Mouse (Mus musculus) ovary, postnatal 36 days (tissue): ENCODE data around the gene Hist1h2bn.
"Not testable (repeated sequence)": the region's sequence is repeated elsewhere in the genome, so short reads cannot be mapped to it uniquely, and the experiment has no call there.

Experiments used
- DNase-seq: peaks from one replicate; pipeline ENCODE4 v3.0.0; 2022; ENCODE audit warnings: low spot score, mixed read lengths

Hist1h2bn gene

DNA sequence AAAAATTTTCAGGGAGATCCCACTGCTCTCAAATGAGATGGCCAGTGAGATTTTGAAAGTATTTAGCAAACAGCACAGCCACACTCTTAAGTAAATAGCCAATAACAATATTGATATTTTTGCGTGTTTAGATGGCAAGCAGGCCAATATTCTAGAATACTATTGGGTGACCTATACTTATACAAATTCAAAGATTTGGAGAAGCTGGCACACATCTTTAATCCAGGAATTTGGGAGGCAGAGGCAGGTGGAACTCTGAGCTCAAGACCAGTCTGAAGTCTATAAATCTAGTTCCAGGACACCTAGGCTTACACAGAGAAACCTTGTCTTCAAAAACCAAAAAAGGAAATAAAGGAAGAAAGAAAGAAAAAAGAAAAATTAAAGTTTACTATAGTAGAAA is 27.7 kb downstream of the Hist1h2bn start:
- DNase-seq, result no peak

DNA sequence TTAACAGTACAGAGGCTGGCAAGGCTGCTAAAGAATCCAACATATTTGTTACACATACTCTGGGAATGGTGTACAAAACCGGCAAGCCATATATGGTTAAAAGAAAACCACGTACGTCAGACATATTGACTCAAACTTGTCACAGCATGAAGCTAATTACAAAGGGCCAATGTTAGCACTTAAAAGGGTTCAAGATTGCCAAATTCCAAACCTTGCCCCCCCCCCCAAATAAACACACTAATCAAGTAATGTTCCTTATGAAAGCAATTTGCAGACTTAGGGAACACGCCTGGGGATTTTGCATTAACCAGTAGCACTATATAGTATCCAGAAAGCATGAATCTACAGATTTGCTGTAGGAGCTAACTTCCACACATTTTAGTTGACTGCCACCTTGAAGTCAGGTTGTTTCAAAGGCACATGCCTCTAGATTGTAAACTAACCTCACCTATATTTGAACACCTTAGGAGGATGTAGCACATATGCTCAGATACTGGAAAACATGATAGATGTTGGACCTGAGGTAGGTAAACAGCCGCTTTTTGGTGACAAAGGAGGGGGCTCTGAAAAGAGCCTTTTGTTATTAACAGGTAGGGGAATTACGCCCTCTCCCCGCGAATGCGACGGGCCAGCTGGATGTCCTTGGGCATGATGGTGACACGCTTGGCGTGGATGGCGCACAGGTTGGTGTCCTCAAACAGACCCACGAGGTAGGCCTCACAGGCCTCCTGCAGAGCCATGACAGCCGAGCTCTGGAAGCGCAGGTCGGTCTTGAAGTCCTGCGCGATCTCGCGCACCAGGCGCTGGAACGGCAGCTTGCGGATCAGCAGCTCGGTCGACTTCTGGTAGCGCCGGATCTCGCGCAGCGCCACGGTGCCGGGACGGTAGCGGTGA is 28.7 kb downstream of the Hist1h2bn start:
- peak; percentile 15 for DNase-seq

DNA sequence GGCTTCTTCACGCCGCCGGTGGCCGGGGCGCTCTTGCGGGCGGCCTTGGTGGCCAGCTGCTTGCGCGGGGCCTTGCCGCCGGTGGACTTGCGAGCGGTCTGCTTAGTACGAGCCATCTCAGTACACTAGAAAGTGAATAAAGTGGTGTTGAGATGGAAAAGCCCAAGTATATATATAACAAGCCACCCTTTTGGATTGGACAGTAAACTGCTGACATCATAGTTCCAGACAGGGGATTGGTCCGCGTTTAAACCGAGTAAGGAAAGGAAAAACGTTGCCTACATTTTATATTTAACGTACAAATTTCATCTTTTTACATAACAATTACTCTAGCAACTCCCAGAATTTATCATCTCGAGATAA is 29.3 kb downstream of the Hist1h2bn start, which contains the start of gene Hist1h3i:
Hist1h3i (minus strand) TSS at position 116 of the 363 bp plus-strand sequence.
- peak; percentile 43 for DNase-seq

DNA sequence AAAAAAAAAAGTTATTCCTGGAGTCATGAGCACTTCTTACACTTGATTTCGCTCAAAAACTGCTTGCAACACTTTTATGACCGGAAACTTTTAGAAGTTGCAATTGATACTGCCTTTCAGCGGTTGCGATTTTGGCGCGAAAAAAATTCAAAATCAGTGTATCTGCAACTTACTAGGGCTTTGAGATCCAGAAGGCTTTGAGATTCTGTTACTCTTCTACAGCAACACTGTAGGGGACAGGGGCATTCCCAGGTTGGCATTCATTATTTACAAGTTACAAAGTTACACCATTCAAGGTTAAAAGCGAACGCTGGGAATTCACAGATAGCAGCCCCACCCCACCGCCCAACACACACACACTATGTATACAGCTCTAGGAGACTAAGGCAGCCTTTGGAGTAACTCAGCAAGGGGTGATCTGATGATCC is 29.8 kb downstream of the Hist1h2bn start:
- DNase-seq, result no peak

DNA sequence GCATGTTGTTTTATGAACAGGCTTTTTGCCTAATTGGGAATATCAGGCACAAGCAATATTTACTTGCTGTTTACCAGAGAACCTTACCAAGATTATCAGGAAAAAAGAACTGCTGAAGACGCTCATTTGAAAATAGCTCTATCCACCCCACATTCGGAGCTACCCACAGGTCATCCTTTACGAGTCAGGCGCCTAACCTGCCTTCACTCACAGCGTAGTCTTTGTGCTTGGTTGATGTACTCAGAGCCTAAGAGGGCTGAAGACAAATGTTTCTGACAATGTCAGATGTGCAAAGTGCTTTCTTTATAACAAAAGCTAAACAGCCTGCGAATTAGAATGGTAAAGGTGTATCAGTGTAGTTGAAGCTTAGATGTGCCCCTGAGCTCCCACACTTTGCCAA is 30.4 kb downstream of the Hist1h2bn start:
- DNase-seq, result no peak

DNA sequence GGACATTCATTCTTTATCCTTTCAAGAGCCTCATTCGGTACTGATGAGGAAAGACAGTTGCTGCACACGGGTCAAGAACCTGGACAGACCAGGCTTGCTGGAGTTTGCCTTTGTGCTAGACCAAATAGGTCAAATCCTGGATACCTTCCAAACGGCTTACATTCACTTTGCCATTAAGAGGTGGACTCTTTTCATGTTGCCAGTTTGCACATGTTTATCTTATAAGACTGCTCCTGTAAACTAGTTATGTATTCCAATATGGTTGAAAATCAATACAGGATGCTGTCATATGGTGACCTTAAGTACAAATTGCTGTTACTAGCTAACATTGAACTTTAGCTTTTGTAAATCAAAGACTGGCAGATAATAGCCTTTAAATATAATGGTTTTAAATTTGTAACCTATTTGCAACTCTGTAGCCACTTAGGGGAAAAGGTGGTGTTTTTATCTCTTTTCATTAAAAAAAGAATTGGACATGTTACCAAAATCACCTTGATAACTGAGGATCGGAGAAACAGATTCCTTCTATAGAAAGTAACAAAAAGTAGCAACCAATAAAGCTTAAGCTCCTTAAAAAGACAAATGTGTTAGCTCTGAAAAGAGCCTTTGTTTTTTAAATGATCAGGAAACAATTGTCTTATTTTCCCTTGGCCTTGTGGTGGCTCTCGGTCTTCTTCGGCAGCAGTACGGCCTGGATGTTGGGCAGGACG is 32.4 kb downstream of the Hist1h2bn start:
- no peak for DNase-seq

DNA sequence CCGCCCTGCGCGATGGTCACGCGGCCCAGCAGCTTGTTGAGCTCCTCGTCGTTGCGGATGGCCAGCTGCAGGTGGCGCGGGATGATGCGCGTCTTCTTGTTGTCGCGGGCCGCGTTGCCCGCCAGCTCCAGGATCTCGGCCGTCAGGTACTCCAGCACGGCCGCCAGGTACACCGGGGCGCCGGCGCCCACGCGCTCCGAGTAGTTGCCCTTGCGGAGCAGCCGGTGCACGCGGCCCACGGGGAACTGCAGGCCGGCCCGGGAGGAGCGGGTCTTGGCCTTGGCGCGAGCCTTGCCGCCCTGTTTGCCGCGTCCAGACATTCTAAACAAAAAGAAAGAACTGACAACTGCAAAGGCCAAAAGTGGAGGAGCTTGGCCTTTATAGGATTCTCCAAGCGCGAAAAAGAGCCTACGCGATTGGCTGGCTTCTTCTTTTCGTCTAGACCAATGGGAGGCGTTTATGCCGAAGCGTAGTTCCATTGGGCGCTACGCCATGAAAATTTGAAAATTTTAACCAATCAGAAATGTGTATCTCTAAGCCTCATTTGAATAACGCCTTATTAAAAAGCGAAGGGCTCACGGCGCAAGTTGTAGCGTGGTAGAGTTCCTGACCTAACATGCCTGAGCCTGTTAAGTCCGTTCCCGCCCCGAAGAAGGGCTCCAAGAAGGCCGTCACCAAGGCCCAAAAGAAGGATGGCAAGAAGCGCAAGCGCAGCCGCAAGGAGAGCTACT is 33.1 kb downstream of the Hist1h2bn start, which contains the start of the genes Hist1h2an and Hist1h2bp:
Hist1h2an (minus strand) TSS at position 320 of the 731 bp plus-strand sequence.
Hist1h2bp (plus strand) TSS at position 563 of the 731 bp plus-strand sequence.
- DNase-seq, result peak; percentile 75

DNA sequence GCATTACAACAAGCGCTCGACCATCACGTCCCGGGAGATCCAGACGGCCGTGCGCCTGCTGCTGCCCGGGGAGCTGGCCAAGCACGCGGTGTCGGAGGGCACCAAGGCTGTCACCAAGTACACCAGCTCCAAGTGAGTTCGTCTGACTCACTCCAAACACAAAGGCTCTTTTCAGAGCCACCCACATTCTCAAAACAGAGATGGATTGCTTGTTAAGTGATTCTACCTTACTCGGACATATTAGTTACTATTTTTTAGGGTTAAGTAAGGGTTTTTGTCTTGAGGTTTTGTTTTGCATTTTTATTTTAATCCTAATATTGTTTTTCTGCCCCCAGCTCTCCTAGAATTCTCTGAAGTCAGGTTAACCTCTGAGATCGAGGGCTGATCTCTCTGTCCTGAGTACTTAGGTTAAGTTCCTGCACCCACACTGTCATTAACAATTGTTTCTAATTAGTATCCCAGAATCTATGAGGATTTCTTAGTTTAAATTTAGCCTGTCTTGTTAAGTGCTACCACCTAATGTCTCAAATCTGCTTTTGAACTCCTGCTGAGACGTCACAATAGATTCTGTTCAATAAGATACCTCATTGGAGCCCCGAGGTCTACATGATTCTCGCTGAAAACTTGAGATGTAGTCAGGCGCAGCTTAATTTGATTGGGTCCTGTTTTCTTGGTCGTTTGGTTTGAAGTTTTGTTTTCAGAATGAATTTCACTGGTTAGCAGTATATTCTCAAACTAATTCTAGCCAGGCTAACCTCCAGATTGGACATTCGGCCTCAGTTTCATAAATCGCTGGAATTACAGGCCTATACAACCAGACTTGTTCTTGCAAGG is 34.1 kb downstream of the Hist1h2bn start:
- DNase-seq, result no peak

DNA sequence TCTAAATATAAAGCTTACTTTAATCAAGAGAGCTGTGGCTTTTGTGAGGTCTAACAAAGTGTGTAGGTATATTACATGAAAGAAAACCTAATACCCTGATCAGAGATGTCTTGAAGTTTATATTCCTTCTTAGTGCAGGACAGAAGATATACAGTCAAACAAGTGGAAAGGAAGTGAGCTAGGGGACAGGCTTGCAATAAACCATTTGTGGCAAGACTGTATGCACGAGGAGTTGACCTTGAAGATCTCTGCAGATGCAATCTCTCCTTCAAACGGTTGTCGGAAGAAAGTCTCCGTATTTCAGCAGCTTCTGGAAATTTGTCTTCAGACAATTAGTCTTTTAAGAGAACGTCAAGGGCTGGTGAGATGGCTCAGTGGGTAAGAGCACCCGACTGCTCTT is 36.0 kb downstream of the Hist1h2bn start:
- DNase-seq, result no peak

DNA sequence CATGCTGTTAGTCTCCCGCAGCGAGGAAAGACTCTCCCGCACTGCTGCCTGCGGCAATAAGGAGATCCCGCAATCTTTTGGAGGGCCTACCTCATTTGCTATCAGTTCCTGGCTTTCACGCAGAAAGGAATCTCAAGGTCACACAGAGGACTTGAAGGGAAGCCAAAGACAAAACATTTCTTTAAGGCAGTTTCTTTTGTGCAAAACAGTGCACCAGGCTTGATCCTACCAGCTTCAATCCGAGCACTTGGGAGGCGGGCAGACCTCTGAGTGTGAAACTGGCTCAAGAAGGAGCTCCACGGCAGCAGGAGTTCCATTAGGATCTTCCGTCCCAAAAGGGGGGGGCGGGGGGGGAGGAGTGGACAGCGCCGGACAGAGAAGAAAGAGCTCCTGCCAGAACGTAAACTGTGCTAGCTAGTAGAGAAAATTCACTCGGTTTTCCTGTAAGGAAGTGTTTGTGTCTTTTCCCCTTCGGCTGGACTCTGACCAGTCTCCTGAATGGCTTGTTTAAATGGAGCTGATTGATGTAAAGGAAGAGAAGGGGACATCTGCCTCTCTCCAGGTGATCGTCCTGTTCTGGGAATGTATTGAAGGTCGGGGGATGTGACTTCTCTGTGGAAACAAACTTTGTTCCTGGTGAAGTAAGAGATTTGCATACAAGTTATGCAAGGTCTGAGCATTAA is 36.8 kb downstream of the Hist1h2bn start:
- DNase-seq, result peak; percentile 22

DNA sequence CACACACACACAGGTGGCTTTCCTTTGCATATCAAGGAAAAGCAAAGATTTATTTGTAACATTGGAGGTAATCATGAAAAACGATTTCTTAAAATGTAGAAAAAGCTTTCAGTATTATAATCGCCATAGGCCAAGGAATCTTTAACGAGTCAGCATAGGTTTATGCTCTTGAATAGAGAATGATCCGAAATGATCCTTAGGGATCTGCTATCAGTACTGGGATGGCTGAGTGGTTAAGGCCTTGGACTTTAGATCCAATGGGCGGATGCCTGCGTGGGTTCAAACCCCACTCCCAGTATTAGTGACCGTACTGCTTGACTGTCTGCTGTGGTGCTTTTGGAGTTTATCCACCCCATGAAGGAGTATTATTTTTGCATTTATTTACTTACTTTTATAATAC is 41.7 kb downstream of the Hist1h2bn start:
- no peak for DNase-seq

DNA sequence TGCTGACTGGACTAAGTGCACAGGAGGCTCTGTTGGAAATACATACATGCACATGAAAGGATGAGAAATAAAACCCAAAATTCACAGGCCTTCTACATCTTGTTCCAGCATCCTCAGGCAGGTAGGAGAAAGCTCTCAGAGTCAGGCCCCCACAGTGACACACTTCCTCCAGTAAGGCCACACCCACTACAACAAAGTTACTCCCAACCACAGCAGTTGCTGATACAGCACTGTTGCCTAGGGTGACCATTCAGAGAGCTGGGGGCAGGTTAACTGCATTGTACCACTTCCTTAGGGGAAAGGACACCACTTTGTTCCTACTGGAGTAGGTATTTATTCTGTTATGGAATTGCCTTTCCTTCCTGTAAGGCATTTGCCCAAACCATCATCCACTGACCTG is 43.2 kb downstream of the Hist1h2bn start:
- not testable (repeated sequence) for DNase-seq

DNA sequence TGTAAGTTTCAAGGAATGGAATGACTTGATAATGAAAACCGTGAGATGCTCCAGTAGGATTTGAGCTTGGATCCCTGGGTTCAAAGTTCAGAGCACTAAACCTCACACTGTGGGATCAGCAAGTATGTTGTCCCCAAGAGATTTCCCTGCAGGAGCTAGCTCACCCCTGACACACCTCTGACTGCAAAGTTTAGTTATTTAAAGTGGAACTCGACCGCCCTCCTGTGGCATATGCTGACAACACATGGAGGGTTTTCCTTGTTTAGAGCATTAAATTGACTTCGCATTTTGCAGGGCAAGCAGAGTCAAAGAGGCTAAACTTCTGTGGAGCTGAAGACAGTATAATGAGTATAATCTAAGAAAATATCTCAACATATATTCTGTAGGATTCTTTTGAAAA is 49.1 kb downstream of the Hist1h2bn start:
- DNase-seq, result not testable (repeated sequence)
